Comparison of ENCODE assay signal across 8 mouse cellular contexts in genomic region chr2:128324256-128325096, GRCm38 (mm10).
DNase-seq lines count a peak whose midpoint lies in the region; ATAC-seq and TF ChIP-seq lines count a peak whose summit lies in the region.

No protein-coding gene starts in this region.

- H3K27ac ChIP-seq in embryonic facial prominence, embryonic 11.5 days (replicated peaks; ENCODE audit: low read depth, low read length): no peak overlapping the region
- no peak overlapping the region for H3K27ac ChIP-seq in kidney, postnatal 0 days

- intact Hi-C loops in left cerebral cortex, postnatal 4 days (cut with DNase I): no loop called here

- H3K4me3 ChIP-seq in embryonic facial prominence, embryonic 11.5 days (ENCODE audit: low read depth, low read length): no peak overlapping the region
- H3K4me3 ChIP-seq in kidney, postnatal 0 days (replicated peaks; ENCODE audit: low read depth, low read length): no peak overlapping the region

- H3K27me3 ChIP-seq in embryonic facial prominence, embryonic 11.5 days (ENCODE audit: control insufficient read depth, insufficient read depth, low read length): no peaks in the 10 kb centered on the region
- no peaks in the 10 kb centered on the region for H3K27me3 ChIP-seq in kidney, postnatal 0 days (ENCODE audit: insufficient read depth, low read length)

- H3K4me1 ChIP-seq in embryonic facial prominence, embryonic 11.5 days (ENCODE audit: control insufficient read depth, insufficient read depth, low read length): no peaks in the 10 kb centered on the region
- peaks cover 5% of the 10 kb centered on the region for H3K4me1 ChIP-seq in kidney, postnatal 0 days (replicated peaks; ENCODE audit: insufficient read depth, low read length)

- no peak overlapping the region for H3K9ac ChIP-seq in embryonic facial prominence, embryonic 11.5 days (replicated peaks; ENCODE audit: low read length)
- no peak overlapping the region for H3K9ac ChIP-seq in kidney, postnatal 0 days (ENCODE audit: low read depth, low read length)

- TF ChIP-seq CTCF in kidney, postnatal 0 days (IDR thresholded peaks at IDR 0.05; ENCODE audit: low read depth): no peak

- no peaks in the 10 kb centered on the region for H3K9me3 ChIP-seq in embryonic facial prominence, embryonic 11.5 days (replicated peaks; ENCODE audit: control insufficient read depth, low read length)
- H3K9me3 ChIP-seq in kidney, postnatal 0 days (replicated peaks; ENCODE audit: low read length): no peaks in the 10 kb centered on the region

- no peak overlapping the region for H3K4me2 ChIP-seq in embryonic facial prominence, embryonic 11.5 days (ENCODE audit: low read depth, low read length)
- no peak overlapping the region; the same call in 1 of the 2 replicates for H3K4me2 ChIP-seq in kidney, postnatal 0 days (ENCODE audit: low read length)

- WGBS in embryonic facial prominence, embryonic 11.5 days: 31% methylated on average over 13 of the region's 13 CpGs
- WGBS in kidney, postnatal 0 days: 23% methylated on average over 13 of the region's 13 CpGs

- no peak for ATAC-seq in embryonic facial prominence, embryonic 11.5 days (replicated peaks; ENCODE audit: insufficient number of reproducible peaks, low FRiP score, low TSS enrichment, low read depth)
- ATAC-seq in kidney, postnatal 0 days (replicated peaks; ENCODE audit: low FRiP score, low read depth): no peak

- peak; percentile 67 for DNase-seq in left cerebral cortex, postnatal 4 days
- DNase-seq in left cerebral cortex, adult 11 months (ENCODE audit: low spot score): no peak
- peak; percentile 47 for DNase-seq in embryonic facial prominence, embryonic 11.5 days (ENCODE audit: low spot score)
- peak; percentile 60 for DNase-seq in heart, adult 8-10 months (ENCODE audit: low spot score)
- DNase-seq in kidney, postnatal 0 days (ENCODE audit: low spot score): peak; percentile 55
- peak; percentile 65 for DNase-seq in ovary, postnatal 36 days (ENCODE audit: low spot score)
- no peak for DNase-seq in cerebellum, adult 8-10 months
- no peak for DNase-seq in layer of hippocampus, adult 9-11 months

- no peaks in the 10 kb centered on the region for H3K36me3 ChIP-seq in embryonic facial prominence, embryonic 11.5 days (replicated peaks; ENCODE audit: control insufficient read depth, insufficient read depth, low read depth, low read length)
- H3K36me3 ChIP-seq in kidney, postnatal 0 days (ENCODE audit: insufficient read depth, low read length): no peaks in the 10 kb centered on the region

Comparison
In these comparisons a context has a peak if more than half of its experiments do, and no peak if none do; other contexts are left out.
1. DNase-seq: peak in left cerebral cortex, postnatal 4 days (single experiment), embryonic facial prominence, embryonic 11.5 days (single experiment), heart, adult 8-10 months (single experiment), kidney, postnatal 0 days (single experiment) and ovary, postnatal 36 days (single experiment); none in left cerebral cortex, adult 11 months (single experiment), cerebellum, adult 8-10 months (single experiment) and layer of hippocampus, adult 9-11 months (single experiment).